Mouse (Mus musculus) ES-Bruce4 (cell line): Measurements from ENCODE around the gene Gpr182. TPM values are rescaled to one million over a fixed set of nuclear protein-coding genes. Genes with fewer than 3 reads are reported as not detected.
A peak's percentile ranks its signal among the peaks of the same experiment; 100 is the strongest.
"Not testable (repeated sequence)": the region's sequence is repeated elsewhere in the genome, so short reads cannot be mapped to it uniquely, and the experiment has no call there.

Source experiments
- H3K27ac ChIP-seq: 2 replicates; pipeline ENCODE4 v1.5.1; 2012; ENCODE audit warnings: low read length, inconsistent platforms; ENCODE audit not compliant: insufficient read depth
- H3K27me3 ChIP-seq: 2 replicates; pipeline ENCODE4 v1.6.1; 2012; ENCODE audit warnings: mild to moderate bottlenecking, low read length, inconsistent platforms; ENCODE audit not compliant: control insufficient read depth, poor library complexity, insufficient read depth, severe bottlenecking
- H3K36me3 ChIP-seq: 2 replicates; pipeline ENCODE4 v1.6.1; 2012; ENCODE audit warnings: inconsistent platforms, mild to moderate bottlenecking, low read length, moderate library complexity; ENCODE audit not compliant: control insufficient read depth, poor library complexity, insufficient read depth, severe bottlenecking
- H3K4me1 ChIP-seq: one replicate; pipeline ENCODE4 v1.8.1; 2011; ENCODE audit warnings: low read length; ENCODE audit not compliant: control insufficient read depth, insufficient read depth
- H3K4me3 ChIP-seq: 2 replicates; pipeline ENCODE4 v1.5.1; 2011; ENCODE audit warnings: low read depth, mild to moderate bottlenecking, low read length
- H3K9ac ChIP-seq: 2 replicates; pipeline ENCODE4 v1.6.1; 2012; ENCODE audit warnings: low read depth, mild to moderate bottlenecking, inconsistent platforms; ENCODE audit not compliant: poor library complexity, severe bottlenecking
- H3K9me3 ChIP-seq: replicated peaks from 2 replicates; pipeline ENCODE4 v1.6.1; 2012; ENCODE audit warnings: mild to moderate bottlenecking, low read length, inconsistent platforms; ENCODE audit not compliant: control insufficient read depth, poor library complexity, insufficient read depth, severe bottlenecking
- CTCF ChIP-seq: IDR thresholded peaks from one replicate; pipeline ENCODE4 v1.8.1; 2011; ENCODE audit warnings: low read depth, low read length
- EP300 ChIP-seq: IDR thresholded peaks from 2 replicates; pipeline ENCODE4 v1.6.1; 2011; ENCODE audit warnings: low read depth, low read length; ENCODE audit not compliant: insufficient read depth
- POLR2A ChIP-seq: IDR thresholded peaks from one replicate; pipeline ENCODE4 v1.8.1; 2011; ENCODE audit warnings: low read length; ENCODE audit not compliant: insufficient read depth
- polyA plus RNA-seq: library from polyadenylated mRNA; stranded (reverse); fragments of >200 nt; gene quantifications from 2 replicates; pipeline ENCODE4 v1.2.4, GENCODE M21; 2011; ENCODE audit warnings: low read depth; ENCODE audit not compliant: missing spikeins, insufficient read depth, insufficient read length

Gpr182 gene
- polyA plus RNA-seq, 1 experiment = not detected

GRCm38 (mm10) chr10:127763914-127764680, 12.6 kb upstream of the Gpr182 start:
- Histone ChIP-seq H3K9me3 (no peaks in the 10 kb centered on the region), H3K27ac (no peak overlapping the region), H3K9ac (no peak overlapping the region), H3K36me3 (no peaks in the 10 kb centered on the region), H3K4me3 (no peak overlapping the region), H3K27me3 (no peaks in the 10 kb centered on the region), H3K4me1 (no peaks in the 10 kb centered on the region)
- no peak for TF ChIP-seq CTCF

- H3K4me3 ChIP-seq, H3K27ac ChIP-seq, H3K27me3 ChIP-seq, H3K9ac ChIP-seq, H3K36me3 ChIP-seq, H3K4me1 ChIP-seq, H3K9me3 ChIP-seq: not testable (repeated sequence)
Measured at GRCm38 (mm10) chr10:127762926-127763325, 11.4 kb upstream of the Gpr182 start.

- no peak for TF ChIP-seq CTCF
- no peak for TF ChIP-seq POLR2A
- TF ChIP-seq EP300 = no peak
- Histone ChIP-seq H3K4me3 (no peak within 1 kb of the TSS), H3K36me3 (no peaks in the 10 kb centered on the region), H3K27ac (no peak within 1 kb of the TSS), H3K9me3 (no peaks in the 10 kb centered on the region), H3K4me1 (peaks cover 5% of the 10 kb centered on the region), H3K9ac (no peak within 1 kb of the TSS), H3K27me3 (0 out of 2 replicates have a peak, but pooled peaks cover 2% of the 10 kb centered on the region)
Measured at GRCm38 (mm10) chr10:127759181-127760110, 7.9 kb upstream of the Gpr182 start, which contains the start of the genes Rdh1 and Rdh16f1. Rdh1 (plus strand) TSS chr10:127759721. Rdh16f1 (plus strand) TSS chr10:127759787.

GRCm38 (mm10) chr10:127755770-127756468, 4.4 kb upstream of the Gpr182 start:
- H3K9me3 ChIP-seq = no peaks in the 10 kb centered on the region
- H3K27ac ChIP-seq = no peak overlapping the region

GRCm38 (mm10) chr10:127755246-127755645, 3.7 kb upstream of the Gpr182 start:
- Histone ChIP-seq H3K9me3 (no peaks in the 10 kb centered on the region), H3K27ac (no peak overlapping the region), H3K9ac (no peak overlapping the region), H3K4me3 (no peak overlapping the region), H3K27me3 (0 out of 2 replicates have a peak, but pooled peaks cover 2% of the 10 kb centered on the region), H3K36me3 (no peaks in the 10 kb centered on the region), H3K4me1 (peaks cover 5% of the 10 kb centered on the region)
- TF ChIP-seq POLR2A (no peak), EP300 (no peak), CTCF (no peak)

More at GRCm38 (mm10) chr10:127755770-127756468, 4.4 kb upstream of the Gpr182 start:
- Histone ChIP-seq H3K9ac (no peak overlapping the region), H3K36me3 (no peaks in the 10 kb centered on the region), H3K4me3 (peak overlapping the region; percentile 2; the same call in 1 of the 2 replicates), H3K27me3 (0 out of 2 replicates have a peak, but pooled peaks cover 2% of the 10 kb centered on the region), H3K4me1 (peaks cover 5% of the 10 kb centered on the region)
- TF ChIP-seq EP300 (no peak), CTCF (no peak), POLR2A (no peak)
